Mouse (Mus musculus) kidney, embryonic 14.5 days (tissue): Measurements from ENCODE around the gene Olfr911-ps1. TPM values are rescaled to one million over a fixed set of nuclear protein-coding genes. Genes with fewer than 3 reads are reported as not detected.

Source experiments
- ATAC-seq: fragments of 200-750 bp; cut with Nextera tagmentation; 2 replicates; pipeline ENCODE4 v1.8.0; 2017; ENCODE audit warnings: moderate number of reproducible peaks, mild to moderate bottlenecking, moderate TSS enrichment, moderate library complexity; ENCODE audit not compliant: low FRiP score, low TSS enrichment
- H3K27ac ChIP-seq: fragments of 300-500 bp; sonication (generic); 2 replicates; pipeline ENCODE4 v1.5.1; 2014; ENCODE audit warnings: low read depth, mild to moderate bottlenecking, low read length, moderate library complexity, mixed read lengths
- H3K27me3 ChIP-seq: fragments of 300-500 bp; sonication (generic); 2 replicates; pipeline ENCODE4 v1.6.1; 2014; ENCODE audit warnings: mild to moderate bottlenecking, low read length; ENCODE audit not compliant: control insufficient read depth, insufficient read depth
- H3K36me3 ChIP-seq: fragments of 300-500 bp; sonication (generic); 2 replicates; pipeline ENCODE4 v1.6.1; 2014; ENCODE audit warnings: low read length, mixed read lengths; ENCODE audit not compliant: control insufficient read depth, insufficient read depth
- H3K4me1 ChIP-seq: fragments of 300-500 bp; sonication (generic); 2 replicates; pipeline ENCODE4 v1.6.1; 2014; ENCODE audit warnings: low read length, mixed read lengths; ENCODE audit not compliant: control insufficient read depth, insufficient read depth
- H3K4me2 ChIP-seq: fragments of 300-500 bp; sonication (generic); replicated peaks from 2 replicates; pipeline ENCODE4 v1.6.1; 2014; ENCODE audit warnings: low read depth, mild to moderate bottlenecking, low read length
- H3K4me3 ChIP-seq: fragments of 300-500 bp; sonication (generic); 2 replicates; pipeline ENCODE4 v1.5.1; 2014; ENCODE audit warnings: mild to moderate bottlenecking, low read length
- H3K9ac ChIP-seq: fragments of 300-500 bp; sonication (generic); 2 replicates; pipeline ENCODE4 v1.6.1; 2014; ENCODE audit warnings: low read depth, mild to moderate bottlenecking, low read length, moderate library complexity
- H3K9me3 ChIP-seq: fragments of 300-500 bp; sonication (generic); 2 replicates; pipeline ENCODE4 v1.6.1; 2016; ENCODE audit warnings: low read length; ENCODE audit not compliant: control insufficient read depth
- WGBS: fragments of 180-500 bp; shearing (Covaris S2); extraction: QIAGEN DNeasy Blood & Tissue Kit; methylation state at CpG from one replicate; pipeline ENCODE4 v1.1.7; 2014; 5-methylcytosine and 5-hydroxymethylcytosine counted together
- polyA plus RNA-seq: library from polyadenylated mRNA; unstranded; fragments of >200 nt; fragmentation: Nextera tagmentation; extraction: Ambion mirVana; gene quantifications from 2 replicates; pipeline ENCODE4 v1.2.1, GENCODE M21; 2014

Olfr911-ps1 gene
- polyA plus RNA-seq, result not detected in 2 replicates

DNA sequence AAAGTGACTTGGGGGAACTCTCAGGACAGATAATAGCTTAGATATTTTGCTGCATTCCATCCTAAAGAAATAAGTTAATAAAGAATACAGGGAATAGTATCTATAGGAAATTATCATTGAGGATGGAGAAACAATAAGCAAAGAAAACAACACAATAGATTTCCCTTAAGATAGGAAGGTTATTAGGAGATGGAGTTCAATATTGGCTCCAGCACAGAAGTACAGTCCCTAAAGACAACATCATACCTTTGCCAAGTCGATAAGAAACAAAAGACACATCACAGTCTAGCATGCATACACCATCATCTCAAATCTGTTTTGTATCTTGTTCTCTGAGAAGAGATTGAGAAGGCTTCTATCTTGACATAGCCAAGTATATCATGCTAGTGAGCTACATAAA lies at the start of gene Olfr911-ps1:
Gene Olfr911-ps1 (plus strand): TSS at position 301 of the 400 bp plus-strand sequence.
- H3K4me2 ChIP-seq, result no peak within 1 kb of the TSS
- H3K9me3 ChIP-seq, result no peaks in the 10 kb centered on the region
- H3K36me3 ChIP-seq, result no peaks in the 10 kb centered on the region
- WGBS, result 79% methylated on average over 1 of the region's 1 CpGs
- ATAC-seq, result no peak
- no peak within 1 kb of the TSS for H3K4me3 ChIP-seq
- H3K4me1 ChIP-seq, result no peaks in the 10 kb centered on the region
- no peaks in the 10 kb centered on the region for H3K27me3 ChIP-seq
- H3K27ac ChIP-seq, result no peak within 1 kb of the TSS
- H3K9ac ChIP-seq, result no peak within 1 kb of the TSS

DNA sequence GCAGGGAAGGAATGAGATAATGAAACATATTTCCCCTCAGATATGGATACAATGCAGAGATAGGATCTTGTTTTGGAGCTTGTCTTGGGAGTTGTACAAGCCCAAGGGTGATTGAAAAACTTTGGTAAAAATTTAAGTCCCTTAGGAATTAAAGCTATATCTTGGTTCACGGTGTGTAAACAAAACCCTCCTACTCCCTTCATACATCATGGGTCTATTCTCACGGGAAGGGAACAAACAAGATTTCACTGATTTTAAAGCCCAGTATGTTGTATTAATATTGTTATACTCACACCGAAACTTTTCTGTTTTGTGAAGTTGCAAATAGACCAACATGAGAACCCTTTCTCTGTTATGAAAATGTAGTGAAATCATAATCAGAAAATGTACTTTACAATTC lies 34.6 kb upstream of the Olfr911-ps1 start, which contains the start of gene Olfr906:
Gene Olfr906 (plus strand): TSS at position 301 of the 400 bp plus-strand sequence.
- Histone ChIP-seq H3K4me1 (no peaks in the 10 kb centered on the region), H3K27me3 (no peaks in the 10 kb centered on the region), H3K4me3 (no peak within 1 kb of the TSS), H3K9ac (no peak within 1 kb of the TSS), H3K27ac (no peak within 1 kb of the TSS), H3K36me3 (no peaks in the 10 kb centered on the region), H3K9me3 (no peaks in the 10 kb centered on the region), H3K4me2 (no peak within 1 kb of the TSS)
- WGBS, result 79% methylated on average over 3 of the region's 3 CpGs
- ATAC-seq, result no peak

DNA sequence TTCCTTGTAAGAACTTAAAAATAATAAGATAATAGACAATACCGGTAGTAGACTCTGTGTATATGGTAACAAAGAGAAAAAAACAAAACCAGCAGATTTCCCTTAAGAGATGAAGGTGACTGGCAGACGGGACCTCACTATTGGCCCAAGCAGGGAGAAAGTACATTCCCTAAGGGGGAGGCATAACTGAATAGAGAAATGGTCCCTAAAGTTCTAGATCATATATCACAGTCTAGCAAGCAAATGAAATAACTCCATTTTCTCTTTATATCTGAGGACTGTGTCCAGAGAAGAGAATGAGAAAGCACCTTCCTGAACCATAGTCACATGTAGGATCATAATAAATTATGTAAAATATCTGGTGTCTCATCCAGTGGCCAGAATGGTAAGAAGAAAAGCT lies 25.9 kb upstream of the Olfr911-ps1 start, which contains the start of gene Olfr907:
Gene Olfr907 (plus strand): TSS at position 301 of the 400 bp plus-strand sequence.
- WGBS, result 85% methylated on average over 2 of the region's 2 CpGs
- Histone ChIP-seq H3K36me3 (no peaks in the 10 kb centered on the region), H3K27ac (no peak within 1 kb of the TSS), H3K4me2 (no peak within 1 kb of the TSS), H3K4me1 (no peaks in the 10 kb centered on the region), H3K4me3 (no peak within 1 kb of the TSS), H3K9me3 (no peaks in the 10 kb centered on the region), H3K9ac (no peak within 1 kb of the TSS), H3K27me3 (no peaks in the 10 kb centered on the region)
- no peak for ATAC-seq

DNA sequence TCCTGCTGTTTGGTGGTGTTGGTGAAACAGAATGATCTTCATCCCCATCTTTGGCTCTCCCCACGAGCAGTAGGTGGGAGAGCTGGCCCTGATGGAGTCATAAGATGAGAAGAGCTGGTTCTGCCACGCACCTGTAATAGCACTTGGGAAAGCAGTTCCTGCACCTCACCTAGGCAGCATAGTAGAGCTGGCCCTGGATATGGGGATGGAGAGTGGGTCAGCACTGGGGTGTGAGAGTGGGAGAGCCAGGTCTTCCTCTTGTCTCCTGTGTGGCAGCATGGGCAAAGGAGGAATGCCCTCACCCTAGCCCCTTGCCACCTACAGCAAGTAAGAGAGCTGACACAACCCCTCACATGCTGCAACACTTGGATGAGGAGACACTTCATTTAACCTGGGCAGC lies 9.0 kb upstream of the Olfr911-ps1 start:
- WGBS, result 68% methylated on average over 2 of the region's 2 CpGs
- no peak overlapping the region for H3K9ac ChIP-seq
- no peak for ATAC-seq

DNA sequence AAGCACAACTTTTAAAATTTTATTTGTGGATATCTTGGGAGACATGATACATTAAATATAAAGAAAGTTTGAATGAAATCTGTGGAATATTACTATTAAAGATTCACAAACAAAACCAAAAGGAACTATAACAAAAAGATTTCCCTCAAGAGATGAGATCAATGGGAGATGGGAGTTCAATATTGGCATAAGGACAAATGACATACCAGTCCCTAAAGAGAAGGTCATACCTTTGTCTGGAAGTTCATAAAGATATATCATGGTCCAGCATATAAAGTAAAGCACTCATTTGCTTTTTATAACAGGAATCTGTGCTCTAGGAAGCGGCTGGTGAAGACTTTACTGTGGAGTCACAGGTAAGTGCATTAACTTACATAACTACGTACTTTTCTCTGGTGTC lies 16.2 kb downstream of the Olfr911-ps1 start, which contains the start of gene Olfr910:
Gene Olfr910 (plus strand): TSS at position 301 of the 400 bp plus-strand sequence.
- WGBS, result 86% methylated on average over 2 of the region's 2 CpGs
- no peaks in the 10 kb centered on the region for H3K4me1 ChIP-seq
- H3K9ac ChIP-seq, result no peak within 1 kb of the TSS
- no peak within 1 kb of the TSS for H3K4me2 ChIP-seq
- H3K27me3 ChIP-seq, result no peaks in the 10 kb centered on the region
- H3K4me3 ChIP-seq, result no peak within 1 kb of the TSS
- H3K27ac ChIP-seq, result no peak within 1 kb of the TSS
- no peaks in the 10 kb centered on the region for H3K9me3 ChIP-seq
- H3K36me3 ChIP-seq, result no peaks in the 10 kb centered on the region
- ATAC-seq, result no peak

More for the DNA sequence above, 9.0 kb upstream of the Olfr911-ps1 start:
- H3K4me3 ChIP-seq, result no peak overlapping the region
- H3K36me3 ChIP-seq, result no peaks in the 10 kb centered on the region
- H3K27me3 ChIP-seq, result no peaks in the 10 kb centered on the region
- no peaks in the 10 kb centered on the region for H3K9me3 ChIP-seq
- H3K4me1 ChIP-seq, result no peaks in the 10 kb centered on the region
- no peak overlapping the region for H3K27ac ChIP-seq
- no peak overlapping the region for H3K4me2 ChIP-seq

Other genes with a start within 250 kb of the Olfr911-ps1 start
- gene Olfr896-ps1, start 230.5 kb upstream of the Olfr911-ps1 start, polyA plus RNA-seq, result not detected in 2 replicates
- gene Olfr25, start 192.5 kb upstream of the Olfr911-ps1 start, polyA plus RNA-seq, result not detected in 2 replicates
- not detected in 2 replicates for gene Olfr898, start 173.2 kb upstream of the Olfr911-ps1 start, polyA plus RNA-seq
- gene Olfr250, start 154.7 kb upstream of the Olfr911-ps1 start, polyA plus RNA-seq, result not detected in 2 replicates
- not detected in 2 replicates for gene Olfr251, start 144.5 kb upstream of the Olfr911-ps1 start, polyA plus RNA-seq
- gene Olfr147, start 119.9 kb upstream of the Olfr911-ps1 start, polyA plus RNA-seq, result not detected in 2 replicates
- not detected in 2 replicates for gene Olfr901, start 92.1 kb upstream of the Olfr911-ps1 start, polyA plus RNA-seq
- not detected in 2 replicates for gene Olfr902, start 73.9 kb upstream of the Olfr911-ps1 start, polyA plus RNA-seq
- gene Olfr904, start 58.4 kb upstream of the Olfr911-ps1 start, polyA plus RNA-seq, result not detected in 2 replicates
- gene Olfr905, start 50.5 kb upstream of the Olfr911-ps1 start, polyA plus RNA-seq, result not detected in 2 replicates
- not detected in 2 replicates for gene Olfr906, start 34.5 kb upstream of the Olfr911-ps1 start, polyA plus RNA-seq
- gene Olfr907, start 25.8 kb upstream of the Olfr911-ps1 start, polyA plus RNA-seq, result not detected in 2 replicates
- not detected in 2 replicates for gene Olfr910, start 16.3 kb downstream of the Olfr911-ps1 start, polyA plus RNA-seq
- not detected in 2 replicates for gene Olfr912, start 58.6 kb downstream of the Olfr911-ps1 start, polyA plus RNA-seq
- not detected in 2 replicates for gene Olfr913, start 71.2 kb downstream of the Olfr911-ps1 start, polyA plus RNA-seq
- not detected in 2 replicates for gene Olfr914, start 83.5 kb downstream of the Olfr911-ps1 start, polyA plus RNA-seq
- not detected in 2 replicates for gene Olfr916, start 138.3 kb downstream of the Olfr911-ps1 start, polyA plus RNA-seq
- gene Olfr917, start 144.3 kb downstream of the Olfr911-ps1 start, polyA plus RNA-seq, result not detected in 2 replicates
- not detected in 2 replicates for gene Olfr918, start 153.0 kb downstream of the Olfr911-ps1 start, polyA plus RNA-seq
- gene Olfr919, start 182.1 kb downstream of the Olfr911-ps1 start, polyA plus RNA-seq, result not detected in 2 replicates
- gene Vwa5a, start 196.7 kb downstream of the Olfr911-ps1 start, polyA plus RNA-seq, result 11.5 and 19.9 TPM in 2 replicates
- 0.05 TPM in 1 of 2 replicates, not detected in the other for gene Olfr920, start 230.7 kb downstream of the Olfr911-ps1 start, polyA plus RNA-seq